Mouse (Mus musculus) erythroblast, adult 5-6 weeks (primary cell): ENCODE measurements at regions not wholly inside any gene's neighbourhood (a gene's known extent, or its start where the extent isn't known, plus 50 kb on each side); places are given as distances from the start of the nearest gene placed in this dataset.
"Not testable (repeated sequence)": the region's sequence is repeated elsewhere in the genome, so short reads cannot be mapped to it uniquely, and the experiment has no call there.

Experiments used
- ATAC-seq: replicated peaks from 2 replicates; pipeline ENCODE4 v1.8.0; 2016; ENCODE audit warnings: moderate number of reproducible peaks, mild to moderate bottlenecking, moderate TSS enrichment, inconsistent platforms; ENCODE audit not compliant: poor library complexity, low FRiP score, severe bottlenecking

- ATAC-seq = not testable (repeated sequence)
Observed at GRCm38 (mm10) chr6:3201507-3201906, 197.9 kb downstream of the Samd9l start.

GRCm38 (mm10) chr6:3201107-3201506 lies 198.3 kb downstream of the Samd9l start:
- no peak for ATAC-seq

GRCm38 (mm10) chr6:3200586-3200985 lies 198.8 kb downstream of the Samd9l start:
- not testable (repeated sequence) for ATAC-seq

- ATAC-seq = not testable (repeated sequence)
Observed at GRCm38 (mm10) chr6:3192424-3192820, 206.9 kb downstream of the Samd9l start.

- not testable (repeated sequence) for ATAC-seq
Observed at GRCm38 (mm10) chr6:3191695-3192423, 207.5 kb downstream of the Samd9l start.

- no peak for ATAC-seq
Observed at GRCm38 (mm10) chr6:3183819-3184199, 215.6 kb downstream of the Samd9l start.

- ATAC-seq = peak; percentile 60; the same call in 1 of the 2 replicates
Observed at GRCm38 (mm10) chr6:3182889-3183818, 216.2 kb downstream of the Samd9l start.

- ATAC-seq = 0 out of 2 replicates have a peak, but pooled peaks have one; percentile 38
Observed at GRCm38 (mm10) chr6:3182424-3182841, 216.9 kb downstream of the Samd9l start.

GRCm38 (mm10) chr6:3179603-3180348 lies 219.6 kb downstream of the Samd9l start:
- ATAC-seq = not testable (repeated sequence)

GRCm38 (mm10) chr6:3169479-3169878 lies 229.9 kb downstream of the Samd9l start:
- ATAC-seq = not testable (repeated sequence)

- not testable (repeated sequence) for ATAC-seq
Observed at GRCm38 (mm10) chr6:3166149-3166548, 233.2 kb downstream of the Samd9l start.

GRCm38 (mm10) chr6:3151901-3152300 lies 247.5 kb downstream of the Samd9l start:
- ATAC-seq = not testable (repeated sequence)

GRCm38 (mm10) chr6:3137823-3138222 lies 261.5 kb downstream of the Samd9l start:
- not testable (repeated sequence) for ATAC-seq

- not testable (repeated sequence) for ATAC-seq
Observed at GRCm38 (mm10) chr6:3133763-3134162, 265.6 kb downstream of the Samd9l start.

- not testable (repeated sequence) for ATAC-seq
Observed at GRCm38 (mm10) chr6:3116296-3116695, 283.1 kb downstream of the Samd9l start.
